Mouse (Mus musculus): ENCODE measurements around the gene Krtap4-9. TPM values are rescaled to one million over a fixed set of nuclear protein-coding genes. Genes with fewer than 3 reads are reported as not detected.
"Not testable (repeated sequence)": the region's sequence is repeated elsewhere in the genome, so short reads cannot be mapped to it uniquely, and the experiment has no call there.

Krtap4-9 gene
- polyA plus RNA-seq (2015; fragmentation: Nextera tagmentation; extraction: Ambion mirVana): not detected in 2 replicates

GRCm38 (mm10) chr11:99784900-99785299 is at the start of gene Krtap4-9:
Krtap4-9 (plus strand) TSS chr11:99785200.
- not testable (repeated sequence) for ATAC-seq (ENCODE audit: low FRiP score, low read depth); H3K27me3 ChIP-seq

DNA sequence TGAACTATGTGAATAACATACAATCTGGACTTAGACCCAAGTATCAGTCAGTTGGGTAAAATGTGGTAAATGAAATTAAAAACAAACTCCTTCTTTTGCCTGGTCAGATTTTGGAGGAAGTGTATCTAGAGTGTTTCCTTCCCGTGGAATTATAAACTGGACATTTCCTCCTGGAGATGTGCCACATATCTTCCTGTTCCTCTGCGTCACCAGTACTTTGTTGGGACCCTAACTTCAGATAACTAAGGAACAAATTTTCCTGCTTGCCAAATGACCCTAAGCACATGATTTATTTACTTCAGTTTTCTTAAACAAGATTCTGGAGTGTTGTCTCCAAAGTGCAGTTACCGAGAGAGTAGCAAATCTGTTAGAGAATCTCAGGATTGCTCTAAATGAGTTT is 41.0 kb upstream of the Krtap4-9 start:
- no peak for ATAC-seq (ENCODE audit: low FRiP score, low read depth)
- no peak overlapping the region for H3K27ac ChIP-seq (replicated peaks)
- no peaks in the 10 kb centered on the region for H3K9me3 ChIP-seq
- WGBS: 93% methylated on average over 3 of the region's 3 CpGs
- H3K9ac ChIP-seq: no peak overlapping the region
- H3K27me3 ChIP-seq: no peaks in the 10 kb centered on the region
- H3K4me1 ChIP-seq (replicated peaks): no peaks in the 10 kb centered on the region
- H3K36me3 ChIP-seq: no peaks in the 10 kb centered on the region
- H3K4me2 ChIP-seq: no peak overlapping the region
- H3K4me3 ChIP-seq: no peak overlapping the region

More at GRCm38 (mm10) chr11:99784900-99785299, at the start of gene Krtap4-9:
- not testable (repeated sequence) for H3K4me3 ChIP-seq; H3K27ac ChIP-seq (replicated peaks); H3K4me2 ChIP-seq; H3K9ac ChIP-seq; H3K4me1 ChIP-seq (replicated peaks); H3K9me3 ChIP-seq; H3K36me3 ChIP-seq

- H3K27me3 ChIP-seq: no peaks in the 10 kb centered on the region
- H3K4me3 ChIP-seq: no peak overlapping the region
- H3K9ac ChIP-seq: no peak overlapping the region
- no peak overlapping the region for H3K27ac ChIP-seq (replicated peaks)
- H3K4me1 ChIP-seq (replicated peaks): no peaks in the 10 kb centered on the region
- no peak overlapping the region for H3K4me2 ChIP-seq
- H3K9me3 ChIP-seq: no peaks in the 10 kb centered on the region
- H3K36me3 ChIP-seq: no peaks in the 10 kb centered on the region
- no peak for ATAC-seq (ENCODE audit: low FRiP score, low read depth)
- 96% methylated on average over 1 of the region's 1 CpGs for WGBS
Measured at GRCm38 (mm10) chr11:99758877-99759276, 26.1 kb upstream of the Krtap4-9 start.

DNA sequence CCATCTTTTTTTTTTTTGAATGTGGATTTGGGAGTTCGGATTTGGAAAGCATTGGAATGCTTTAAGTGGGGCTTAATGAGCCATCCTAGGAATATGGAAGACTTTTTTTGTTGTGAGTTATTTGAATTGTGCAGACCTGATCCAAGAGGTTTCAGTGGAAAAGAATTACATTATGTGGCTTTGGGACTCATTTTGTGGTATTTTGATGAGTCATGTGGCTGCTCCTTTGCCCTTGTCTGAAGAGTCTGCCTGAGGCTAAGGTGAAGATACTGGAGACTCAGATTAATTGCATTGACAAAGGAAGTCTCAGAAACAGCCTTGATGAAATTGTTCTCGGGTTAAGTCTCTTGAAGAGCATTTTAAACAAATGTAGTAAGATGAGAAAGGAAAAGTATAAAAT is 16.6 kb upstream of the Krtap4-9 start:
- Histone ChIP-seq H3K4me3 (no peak overlapping the region), H3K27ac (replicated peaks) (no peak overlapping the region), H3K9ac (no peak overlapping the region), H3K4me2 (no peak overlapping the region), H3K27me3 (no peaks in the 10 kb centered on the region), H3K4me1 (replicated peaks) (no peaks in the 10 kb centered on the region), H3K36me3 (no peaks in the 10 kb centered on the region), H3K9me3 (no peaks in the 10 kb centered on the region)
- no peak for ATAC-seq (ENCODE audit: low FRiP score, low read depth)
- WGBS: 82% methylated on average over 2 of the region's 2 CpGs

DNA sequence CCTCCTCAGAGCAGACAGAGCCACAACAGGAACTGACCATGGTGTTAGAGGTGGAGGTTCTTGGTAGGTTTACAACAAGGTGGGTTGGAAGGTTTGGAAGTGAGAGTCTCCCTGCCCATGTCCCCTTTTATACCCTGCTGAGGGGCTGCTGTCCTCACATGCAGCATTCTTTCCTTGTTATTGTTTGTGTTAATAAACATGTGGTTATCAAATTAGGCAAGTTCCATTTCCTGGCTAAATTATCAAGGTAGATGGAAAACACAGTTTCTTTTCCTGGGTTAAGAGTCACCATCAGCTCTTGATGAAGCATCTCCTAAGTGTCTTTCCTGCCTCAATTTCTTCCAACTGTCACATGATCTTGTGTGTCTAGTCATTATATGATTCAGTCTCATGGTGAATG is 12.2 kb upstream of the Krtap4-9 start, which contains the start of gene Gm11595:
Gene Gm11595, minus strand, starts transcription at position 101 of the 400 bp plus-strand sequence.
- H3K27ac ChIP-seq (replicated peaks); ATAC-seq (ENCODE audit: low FRiP score, low read depth); H3K9me3 ChIP-seq; H3K9ac ChIP-seq; H3K4me1 ChIP-seq (replicated peaks); H3K27me3 ChIP-seq; H3K4me3 ChIP-seq; H3K4me2 ChIP-seq; H3K36me3 ChIP-seq: not testable (repeated sequence)

- Histone ChIP-seq H3K4me1 (replicated peaks) (no peaks in the 10 kb centered on the region), H3K27ac (replicated peaks) (no peak overlapping the region), H3K4me2 (no peak overlapping the region), H3K4me3 (no peak overlapping the region), H3K27me3 (no peaks in the 10 kb centered on the region), H3K9me3 (no peaks in the 10 kb centered on the region), H3K36me3 (no peaks in the 10 kb centered on the region), H3K9ac (no peak overlapping the region)
- WGBS: 43% methylated on average over 7 of the region's 7 CpGs
- ATAC-seq (ENCODE audit: low FRiP score, low read depth): no peak
Measured at GRCm38 (mm10) chr11:99778401-99778800, 6.6 kb upstream of the Krtap4-9 start.

DNA sequence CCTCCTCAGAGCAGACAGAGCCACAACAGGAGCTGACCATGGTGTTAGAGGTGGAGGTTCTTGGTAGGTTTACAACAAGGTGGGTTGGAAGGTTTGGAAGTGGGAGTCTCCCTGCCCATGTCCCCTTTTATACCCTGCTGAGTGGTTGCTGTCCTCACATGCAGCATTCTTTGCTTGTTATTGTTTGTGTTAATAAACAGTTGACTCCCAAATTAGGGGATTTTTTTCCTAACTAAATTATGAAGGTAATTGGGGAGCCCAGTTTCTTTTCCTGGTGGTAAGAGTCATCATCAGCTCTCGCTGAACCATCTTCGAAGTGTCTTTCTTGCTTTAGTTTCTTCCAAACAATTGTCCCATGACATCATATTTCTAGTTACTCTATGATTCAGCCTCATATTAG is 4.4 kb upstream of the Krtap4-9 start, which contains the start of gene Krtap4-8:
Gene Krtap4-8, minus strand, starts transcription at position 101 of the 400 bp plus-strand sequence.
- Histone ChIP-seq H3K9me3 (no peaks in the 10 kb centered on the region), H3K4me2 (no peak within 1 kb of the TSS), H3K9ac (no peak within 1 kb of the TSS), H3K4me3 (no peak within 1 kb of the TSS), H3K27ac (replicated peaks) (no peak within 1 kb of the TSS), H3K36me3 (no peaks in the 10 kb centered on the region), H3K27me3 (no peaks in the 10 kb centered on the region), H3K4me1 (replicated peaks) (no peaks in the 10 kb centered on the region)
- WGBS: 99% methylated on average over 2 of the region's 2 CpGs
- no peak for ATAC-seq (ENCODE audit: low FRiP score, low read depth)

DNA sequence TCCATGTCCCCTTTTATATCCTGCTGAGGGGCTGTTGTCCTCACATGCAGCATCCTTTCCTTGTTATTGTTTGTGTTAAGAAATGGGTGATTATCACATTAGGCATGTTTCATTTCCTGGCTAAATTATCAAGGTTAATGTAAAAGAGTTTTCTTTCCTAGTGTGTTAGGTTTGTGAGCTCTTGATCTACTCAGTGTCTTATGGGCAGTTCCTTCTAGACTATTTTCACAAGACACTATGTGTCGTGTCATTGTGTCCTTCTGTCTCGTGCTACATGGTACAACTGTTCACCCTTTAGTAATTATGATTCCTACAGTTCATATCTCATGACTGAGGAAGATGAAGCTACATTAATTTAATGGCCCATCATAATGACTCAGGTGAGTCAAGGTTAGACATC is 8.4 kb downstream of the Krtap4-9 start, which contains the start of gene Gm11596:
Gene Gm11596, minus strand, starts transcription at position 101 of the 400 bp plus-strand sequence.
- ATAC-seq (ENCODE audit: low FRiP score, low read depth): no peak
- H3K27ac ChIP-seq (replicated peaks): no peak within 1 kb of the TSS
- H3K9me3 ChIP-seq: no peaks in the 10 kb centered on the region
- H3K36me3 ChIP-seq: no peaks in the 10 kb centered on the region
- H3K27me3 ChIP-seq: no peaks in the 10 kb centered on the region
- H3K9ac ChIP-seq: no peak within 1 kb of the TSS
- H3K4me3 ChIP-seq: no peak within 1 kb of the TSS
- H3K4me2 ChIP-seq: no peak within 1 kb of the TSS
- H3K4me1 ChIP-seq (replicated peaks): no peaks in the 10 kb centered on the region
- 86% methylated on average over 2 of the region's 2 CpGs for WGBS

DNA sequence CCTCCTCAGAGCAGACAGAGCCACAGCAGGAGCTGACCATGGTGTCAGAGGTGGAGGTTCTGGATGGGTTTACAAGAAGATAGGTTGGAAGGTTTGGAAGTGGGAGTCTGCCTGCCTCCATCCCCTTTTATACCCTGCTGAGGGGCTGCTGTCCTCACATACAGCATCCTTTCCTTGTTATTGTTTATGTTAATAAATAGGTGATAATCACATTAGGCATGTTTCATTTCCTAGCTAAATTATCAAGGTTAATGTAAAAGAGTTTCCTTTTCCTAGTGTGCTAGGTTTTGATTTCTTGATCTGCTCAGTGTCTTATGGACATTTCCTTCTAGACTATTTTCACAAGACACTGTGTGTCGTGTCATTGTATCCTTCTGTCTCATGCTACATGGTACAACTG is 13.8 kb downstream of the Krtap4-9 start, which contains the start of gene Gm11569:
Gene Gm11569, minus strand, starts transcription at position 101 of the 400 bp plus-strand sequence.
- H3K4me2 ChIP-seq; H3K9ac ChIP-seq; H3K9me3 ChIP-seq; ATAC-seq (ENCODE audit: low FRiP score, low read depth); H3K27ac ChIP-seq (replicated peaks); H3K27me3 ChIP-seq; H3K4me3 ChIP-seq; H3K4me1 ChIP-seq (replicated peaks); H3K36me3 ChIP-seq: not testable (repeated sequence)
- WGBS: no CpG with 5 or more reads among the region's 1 CpGs

- not testable (repeated sequence) for ATAC-seq (ENCODE audit: low FRiP score, low read depth); H3K27me3 ChIP-seq; H3K4me1 ChIP-seq (replicated peaks); H3K4me2 ChIP-seq; H3K36me3 ChIP-seq; H3K27ac ChIP-seq (replicated peaks); H3K9ac ChIP-seq; H3K9me3 ChIP-seq; H3K4me3 ChIP-seq
- no CpG with 5 or more reads among the region's 1 CpGs for WGBS
Measured at GRCm38 (mm10) chr11:99804346-99804745, 19.3 kb downstream of the Krtap4-9 start, which contains the start of gene Gm11554. Gm11554 (minus strand) TSS chr11:99804446.

GRCm38 (mm10) chr11:99809792-99810191 is 24.8 kb downstream of the Krtap4-9 start, which contains the start of gene Krtap4-13:
Krtap4-13 (minus strand) TSS chr11:99809892.
- not testable (repeated sequence) for H3K4me2 ChIP-seq; H3K9me3 ChIP-seq; H3K36me3 ChIP-seq; H3K27ac ChIP-seq (replicated peaks); H3K27me3 ChIP-seq; H3K4me1 ChIP-seq (replicated peaks); H3K4me3 ChIP-seq; ATAC-seq (ENCODE audit: low FRiP score, low read depth); H3K9ac ChIP-seq

DNA sequence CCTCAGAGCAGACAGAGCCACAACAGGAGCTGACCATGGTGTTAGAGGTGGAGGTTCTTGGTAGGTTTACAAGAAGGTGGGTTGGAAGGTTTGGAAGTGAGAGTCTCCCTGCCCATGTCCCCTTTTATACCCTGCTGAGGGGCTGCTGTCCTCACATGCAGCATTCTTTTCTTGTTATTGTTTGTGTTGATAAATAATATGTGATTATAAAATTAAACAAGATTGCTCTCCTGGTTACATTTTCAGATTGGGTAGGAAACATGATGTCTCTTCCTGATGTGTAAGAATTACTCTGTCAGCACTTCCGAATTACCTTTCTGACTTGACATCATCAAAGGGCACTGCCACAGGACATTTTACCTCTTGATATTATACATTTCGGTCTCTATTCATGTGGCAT is 30.6 kb downstream of the Krtap4-9 start, which contains the start of gene Gm11564:
Gene Gm11564, minus strand, starts transcription at position 101 of the 400 bp plus-strand sequence.
- H3K4me2 ChIP-seq; H3K4me1 ChIP-seq (replicated peaks); H3K9ac ChIP-seq; H3K27ac ChIP-seq (replicated peaks); H3K9me3 ChIP-seq; H3K27me3 ChIP-seq; H3K36me3 ChIP-seq; H3K4me3 ChIP-seq; ATAC-seq (ENCODE audit: low FRiP score, low read depth): not testable (repeated sequence)
- WGBS: 90% methylated on average over 2 of the region's 2 CpGs

Data from hindbrain, embryonic 15.5 days (tissue).